Mouse (Mus musculus) spleen, adult 12 weeks (tissue): ENCODE measurements around the gene Plcl2.
"Not testable (repeated sequence)": the region's sequence is repeated elsewhere in the genome, so short reads cannot be mapped to it uniquely, and the experiment has no call there.

ENCODE experiments used
- DNase-seq: peaks from one replicate; pipeline ENCODE4 v3.0.0; 2022; ENCODE audit warnings: low spot score

Gene Plcl2

DNA sequence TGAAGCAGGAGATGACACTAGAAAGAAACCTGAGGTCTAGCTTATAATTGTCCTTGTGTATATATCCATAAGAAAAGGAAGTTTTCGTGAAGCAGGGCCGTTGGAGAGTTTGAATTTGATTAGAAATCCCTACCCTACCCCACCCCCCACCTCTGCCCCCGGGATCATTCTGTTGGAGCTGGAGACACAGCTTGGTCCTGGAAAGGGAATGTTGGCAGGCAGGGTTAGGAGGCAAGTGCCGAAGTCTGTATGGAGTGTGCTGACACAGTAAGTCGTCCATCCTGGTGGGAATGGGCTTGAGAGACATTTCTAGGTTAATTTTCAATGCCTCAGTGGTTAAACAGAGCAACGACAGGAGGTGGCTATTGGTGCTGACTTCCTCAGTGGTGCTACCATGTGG lies 8.4 kb upstream of the Plcl2 start:
- no peak for DNase-seq

DNA sequence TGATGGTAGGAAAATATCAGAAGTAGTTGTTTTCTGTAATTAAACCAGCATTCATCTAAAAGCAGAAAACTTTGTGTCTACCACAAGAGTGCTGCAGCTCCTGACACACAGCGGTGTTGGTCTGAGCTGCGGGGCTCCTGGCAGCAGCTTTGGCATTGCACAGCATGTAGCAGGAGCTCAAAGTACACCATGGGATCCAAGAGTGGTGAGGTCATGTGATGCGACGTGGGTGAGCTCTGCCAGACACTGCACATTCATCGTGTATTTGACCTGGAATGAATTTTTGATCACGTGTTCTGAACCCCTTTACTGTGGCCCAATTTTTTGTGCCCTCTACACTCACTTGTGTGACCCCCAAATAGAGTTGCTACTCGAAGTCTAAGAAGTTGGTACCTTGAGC lies 6.1 kb upstream of the Plcl2 start:
- no peak for DNase-seq

DNA sequence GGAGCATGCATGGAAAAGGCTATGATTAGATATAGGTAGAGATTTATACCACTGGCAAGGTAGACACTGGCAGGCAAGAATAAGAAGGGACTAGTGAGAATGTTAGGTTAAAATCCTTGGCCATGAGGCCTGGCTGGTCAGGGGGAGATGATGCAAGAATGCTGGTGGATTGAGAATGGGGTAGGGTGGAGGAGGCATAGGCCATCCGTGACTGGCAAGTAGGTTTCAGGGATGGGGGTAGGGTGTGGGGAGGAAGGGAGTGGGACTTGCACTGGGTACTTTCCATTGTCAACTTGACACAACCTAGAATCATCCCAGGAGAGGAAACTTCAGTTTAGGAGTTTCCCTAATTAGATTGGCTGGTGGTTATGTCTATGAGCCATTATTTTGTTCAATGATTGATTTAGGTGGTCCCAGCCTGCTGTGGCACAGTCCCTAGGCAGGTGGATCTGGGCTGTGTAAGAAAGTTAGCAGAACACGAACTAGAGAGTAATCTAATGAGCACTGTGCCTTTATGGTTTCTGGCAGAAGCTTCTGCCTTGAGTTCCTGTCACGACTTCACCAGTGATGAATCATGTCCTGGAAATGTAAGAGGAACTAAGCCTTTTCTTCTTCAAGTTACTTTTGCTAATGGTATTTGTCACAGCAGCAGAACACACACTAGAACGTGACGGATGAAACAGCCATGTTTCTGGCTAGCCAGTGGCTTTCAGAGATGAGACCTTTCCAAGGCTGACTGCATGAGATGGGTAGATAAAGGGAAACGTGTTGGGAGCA lies 4.9 kb upstream of the Plcl2 start:
- DNase-seq, result no peak

DNA sequence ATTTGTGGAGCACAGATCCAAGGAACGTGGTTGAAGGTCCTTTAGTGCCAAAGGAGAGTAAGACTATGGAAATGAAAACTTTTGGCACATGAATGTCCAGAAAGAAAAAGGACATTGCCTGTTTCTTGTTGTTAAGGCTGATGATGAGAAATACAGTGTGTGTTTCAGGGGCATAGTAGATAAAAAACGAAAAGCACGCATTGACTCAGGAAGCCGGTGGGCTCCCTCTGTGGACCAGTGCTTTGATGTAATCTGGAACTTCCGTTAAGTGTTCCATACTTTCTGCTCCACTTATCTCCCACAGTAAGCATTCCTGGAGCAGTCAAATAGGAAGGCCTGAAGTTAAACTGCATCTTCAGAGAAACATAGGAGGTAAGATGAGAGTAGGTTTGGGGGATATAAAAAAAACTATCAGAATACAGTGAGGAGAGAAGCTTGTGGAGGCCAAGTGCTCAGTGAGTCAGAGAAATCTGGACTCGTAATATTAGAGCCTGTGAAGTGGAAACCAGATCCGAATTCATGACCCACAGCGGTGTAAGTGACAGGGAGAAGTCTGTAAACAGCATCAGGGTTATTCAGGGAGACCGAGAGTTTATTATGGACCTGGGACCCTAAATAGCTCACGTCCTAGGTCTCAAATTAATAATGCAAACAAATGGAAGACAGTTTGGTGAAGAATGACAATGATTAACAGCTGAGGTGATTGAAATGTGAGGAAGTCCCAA lies 3.1 kb upstream of the Plcl2 start:
- no peak for DNase-seq

DNA sequence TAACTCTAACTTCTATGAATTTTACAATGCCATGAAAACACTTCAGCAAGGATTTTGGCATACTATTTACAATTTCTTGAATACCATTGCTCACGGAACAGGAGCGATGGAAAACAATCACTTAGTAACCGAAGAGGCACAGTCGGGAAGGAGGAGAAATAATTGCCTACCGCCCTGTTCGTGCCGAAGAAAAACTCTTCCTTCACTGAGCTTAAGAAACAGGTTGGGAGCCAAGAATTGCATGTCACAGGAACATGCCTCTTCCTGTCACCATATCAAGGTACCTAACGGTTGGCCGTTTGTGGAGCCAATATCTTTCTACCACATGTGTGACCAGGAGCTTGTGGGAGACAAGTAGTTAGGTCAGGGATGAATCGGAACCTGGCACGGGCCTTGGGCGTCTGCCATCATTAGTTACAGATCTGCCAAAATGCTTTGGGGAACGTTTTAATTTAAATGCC lies 2.3 kb upstream of the Plcl2 start:
- no peak for DNase-seq

DNA sequence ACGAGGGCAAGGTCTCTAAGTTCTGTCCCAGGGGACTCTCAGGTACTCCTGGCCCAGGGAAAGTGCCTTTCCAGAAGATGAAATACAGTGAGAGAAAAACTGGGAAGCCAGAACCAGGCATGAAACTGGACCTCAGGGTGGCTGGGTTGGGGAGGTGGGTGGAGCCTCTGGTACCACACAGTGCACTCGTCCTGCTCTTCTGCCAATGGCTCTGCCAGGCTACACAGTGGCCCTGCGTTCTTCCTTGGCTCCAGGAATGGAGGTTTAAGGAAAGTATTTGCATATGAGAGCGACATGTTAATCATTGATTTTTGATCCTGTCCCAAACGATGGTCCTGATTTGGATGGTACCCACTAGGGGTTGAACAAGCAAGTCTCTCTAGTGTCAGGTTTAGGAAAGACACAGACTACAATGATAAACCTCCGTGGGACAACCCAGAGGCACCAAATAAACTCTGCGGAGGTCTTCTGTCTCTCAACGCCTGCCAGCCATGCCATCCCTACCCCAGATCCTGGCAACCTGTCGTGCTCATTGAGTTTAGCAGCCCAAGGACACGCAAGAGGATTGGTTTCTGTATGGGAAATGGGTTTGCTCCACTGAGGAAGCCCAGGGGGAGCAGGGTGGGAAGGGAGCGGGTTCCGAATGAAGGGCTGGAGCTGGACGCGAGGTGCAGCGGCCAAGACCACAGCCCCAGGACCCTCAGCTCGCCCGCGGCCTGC lies 988 bp upstream of the Plcl2 start:
- no peak for DNase-seq

DNA sequence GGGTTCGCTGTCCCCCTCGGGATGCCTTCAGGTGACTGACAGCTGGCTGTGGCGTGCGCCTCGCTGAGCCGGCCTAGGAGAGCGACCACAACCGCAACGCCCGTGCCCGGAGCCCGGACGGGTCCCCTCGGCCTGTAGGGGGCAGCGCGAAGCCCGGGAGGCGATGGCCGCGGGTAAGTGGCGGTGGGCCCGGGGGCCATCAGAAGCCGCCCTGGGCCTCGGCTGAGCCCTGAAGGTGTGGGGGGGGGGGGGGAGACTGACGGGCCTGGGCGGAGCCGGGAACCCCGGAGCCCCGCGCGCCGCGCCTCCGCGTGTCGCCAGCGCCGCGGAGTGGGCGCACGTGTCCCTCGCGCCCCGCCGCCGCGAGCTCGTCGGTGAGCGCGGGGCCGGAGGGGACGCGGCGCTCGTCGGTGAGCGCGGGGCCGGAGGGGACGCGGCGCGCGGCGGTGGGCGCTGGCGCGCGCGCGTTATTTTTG lies 390 bp upstream of the Plcl2 start:
- DNase-seq, result peak; percentile 72

DNA sequence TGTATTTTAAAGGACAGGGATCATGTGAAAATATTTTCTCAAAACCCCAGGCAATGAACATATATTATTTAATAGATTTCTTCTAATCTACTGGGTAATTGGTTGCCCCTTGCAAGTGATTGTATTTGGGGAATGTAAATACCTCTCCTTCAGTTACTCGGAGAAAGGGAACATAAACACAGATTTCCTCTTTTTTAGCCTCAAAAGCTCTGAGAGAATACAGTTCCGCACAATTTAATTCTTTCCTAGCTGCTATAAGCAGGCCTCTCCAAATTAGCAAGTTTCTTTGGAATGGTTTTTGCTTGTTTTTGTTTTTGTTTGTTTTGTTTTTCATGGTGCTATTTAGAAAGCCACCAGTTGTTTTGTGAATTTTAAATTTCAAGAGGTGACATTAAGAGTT lies 1.1 kb downstream of the Plcl2 start:
- DNase-seq, result no peak

DNA sequence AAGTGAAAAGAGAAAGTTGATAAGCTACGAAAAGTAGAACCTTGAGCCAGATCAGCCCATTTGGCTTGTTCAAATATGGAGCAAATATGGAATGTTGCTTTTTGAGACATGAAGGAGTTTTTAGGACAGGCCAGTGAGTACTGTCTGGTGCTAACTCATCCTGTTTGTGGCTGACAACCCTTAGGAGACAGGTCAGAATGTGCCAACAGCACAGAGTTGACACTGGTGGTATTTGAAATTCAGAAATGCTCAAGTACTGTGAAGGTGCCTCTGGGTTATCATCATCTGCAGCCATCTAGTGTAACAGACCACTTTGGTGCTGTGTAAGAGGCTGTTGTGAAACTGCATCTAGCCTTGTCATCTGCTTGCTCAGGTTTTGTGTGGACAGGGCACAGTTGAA lies 1.5 kb downstream of the Plcl2 start:
- no peak for DNase-seq

DNA sequence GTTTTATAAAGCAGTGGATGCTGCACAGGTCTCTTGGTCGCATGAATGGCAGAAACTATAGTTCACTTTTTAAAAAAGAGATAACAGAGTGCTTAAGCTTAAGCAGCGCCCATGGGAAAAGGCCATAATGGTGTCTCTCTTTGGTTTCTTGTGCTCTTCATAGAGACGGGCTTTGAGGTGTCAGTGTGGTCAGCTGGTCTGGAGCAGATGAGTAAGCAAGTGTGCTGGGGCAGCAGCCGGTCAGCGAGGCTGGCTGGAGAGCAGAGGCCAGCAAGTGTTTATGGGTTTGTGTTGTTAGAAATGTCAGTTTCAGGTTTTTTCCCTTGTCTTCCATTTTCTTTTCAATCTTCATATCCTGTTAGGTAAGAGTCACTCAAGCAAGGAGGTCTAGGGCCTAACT lies 3.0 kb downstream of the Plcl2 start:
- no peak for DNase-seq

DNA sequence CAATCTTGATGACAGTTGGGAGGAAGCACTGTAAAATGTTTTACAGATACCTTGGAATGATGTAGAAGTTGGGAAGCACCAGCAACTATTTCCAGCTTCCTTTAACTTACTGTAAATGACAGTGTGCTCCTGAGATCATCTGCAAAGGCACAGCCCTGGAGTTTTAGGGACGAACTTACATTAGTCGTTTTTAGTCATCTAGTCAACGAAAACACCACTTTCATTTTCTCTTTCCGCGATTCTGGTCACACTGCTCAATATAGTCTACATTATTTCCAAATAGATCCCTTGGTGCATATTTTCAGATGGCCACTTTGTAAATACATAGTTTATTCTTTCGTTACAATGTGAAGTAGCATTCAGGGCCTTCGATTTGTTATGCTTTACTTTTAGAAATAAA lies 3.6 kb downstream of the Plcl2 start:
- no peak for DNase-seq

DNA sequence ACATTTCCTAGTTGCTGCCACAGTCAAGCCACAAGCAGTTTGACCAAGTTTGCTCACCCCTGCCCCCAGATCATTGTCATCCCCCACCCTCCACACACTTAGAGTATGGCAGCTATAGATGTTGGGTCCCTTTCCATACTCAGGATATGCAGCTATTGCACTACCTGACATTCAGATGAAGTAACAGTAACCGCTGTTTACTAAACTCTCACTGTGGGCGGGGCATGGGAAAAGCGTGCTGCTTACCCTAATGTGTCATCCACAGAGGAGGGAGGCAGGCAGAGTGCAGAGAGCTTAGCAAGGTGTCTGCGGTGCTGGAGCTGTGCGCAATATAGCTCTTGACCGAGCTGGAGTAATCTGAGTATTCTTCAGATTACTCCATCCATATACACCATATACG lies 4.2 kb downstream of the Plcl2 start:
- no peak for DNase-seq

DNA sequence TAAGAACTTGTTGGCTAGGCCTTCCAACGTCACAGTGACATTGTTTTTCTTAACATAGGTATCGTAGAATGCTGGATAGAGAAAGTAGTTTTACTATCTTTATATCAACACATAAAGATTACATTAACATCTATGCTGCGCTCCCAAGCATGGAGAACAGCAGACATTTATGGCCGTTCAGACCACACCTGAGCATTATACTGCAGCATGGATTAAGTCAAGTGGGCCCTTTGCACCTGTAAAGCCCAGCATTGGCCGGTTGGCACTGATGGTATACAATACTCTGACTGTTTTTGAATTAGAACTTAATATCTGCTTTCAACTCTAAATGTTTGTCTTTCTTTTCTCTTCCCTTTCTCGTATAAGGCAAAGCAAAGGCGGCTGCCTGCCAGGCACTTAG lies 4.8 kb downstream of the Plcl2 start:
- DNase-seq, result no peak

DNA sequence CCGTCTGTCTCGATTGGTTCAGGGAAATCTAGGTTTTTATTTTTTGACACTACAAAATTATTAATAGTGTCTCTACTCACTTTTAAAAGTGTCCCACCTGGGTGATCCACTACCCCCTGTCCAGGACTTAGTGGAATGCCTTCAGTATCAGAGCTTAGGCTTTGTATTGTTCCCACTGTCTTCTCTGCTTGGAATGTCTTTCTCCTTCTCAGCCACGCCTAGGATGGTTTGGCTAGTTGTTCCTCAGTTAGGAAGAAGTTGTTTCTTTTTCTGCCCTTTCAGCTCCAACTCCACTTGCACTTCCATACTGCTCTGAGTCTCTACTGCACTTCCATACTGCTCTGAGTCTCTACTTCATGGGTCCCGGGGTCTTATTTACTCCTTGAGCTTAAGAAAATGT lies 6.7 kb downstream of the Plcl2 start:
- DNase-seq, result no peak

DNA sequence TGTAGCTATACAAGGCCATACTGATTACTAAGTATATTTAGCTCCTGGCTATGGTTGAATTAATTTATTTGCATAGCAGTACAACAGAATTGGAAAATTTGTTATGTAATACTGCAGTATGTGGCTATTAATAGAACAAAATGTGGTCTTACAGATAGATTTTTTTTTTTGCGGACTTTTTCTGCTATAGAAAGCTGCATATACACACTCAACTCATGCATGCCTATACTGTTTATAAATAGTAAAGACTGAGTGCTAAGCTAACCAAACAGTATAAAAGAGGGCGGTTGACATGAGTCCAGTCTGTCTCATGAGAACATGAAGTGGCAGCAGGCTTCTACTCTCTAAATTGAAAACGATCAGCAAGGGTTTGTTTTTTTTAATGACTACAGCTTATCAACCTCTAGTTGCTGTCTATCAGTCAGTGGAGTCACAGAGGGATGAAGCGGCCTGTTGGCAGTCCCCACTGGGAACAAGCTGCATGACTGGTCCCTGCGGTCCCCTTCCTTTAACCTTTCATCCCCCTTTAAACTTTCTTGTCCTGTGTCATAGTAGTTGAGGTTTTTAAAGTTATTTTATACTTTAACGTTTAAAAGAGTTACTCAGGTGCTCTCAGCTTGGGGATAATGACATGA lies 8.7 kb downstream of the Plcl2 start:
- no peak for DNase-seq

DNA sequence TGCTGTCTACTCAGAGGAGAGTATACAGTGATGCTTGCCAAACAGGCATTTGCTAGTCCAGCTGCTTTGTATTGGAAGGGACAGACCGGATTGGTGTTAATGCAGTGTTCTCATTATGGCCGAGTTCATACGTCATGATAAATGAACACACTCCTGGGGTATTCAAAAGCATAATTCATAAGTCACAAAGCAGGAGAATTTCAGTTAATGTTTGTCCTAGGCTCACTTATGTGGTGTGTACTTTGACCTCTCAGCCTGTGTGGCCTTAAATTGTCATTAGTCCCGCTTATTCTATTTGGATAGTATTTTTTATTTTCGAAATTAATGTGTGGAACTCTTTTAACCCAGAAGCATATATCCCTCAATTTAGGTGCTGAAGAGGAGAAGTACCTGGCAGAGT lies 10.4 kb downstream of the Plcl2 start:
- DNase-seq, result no peak

DNA sequence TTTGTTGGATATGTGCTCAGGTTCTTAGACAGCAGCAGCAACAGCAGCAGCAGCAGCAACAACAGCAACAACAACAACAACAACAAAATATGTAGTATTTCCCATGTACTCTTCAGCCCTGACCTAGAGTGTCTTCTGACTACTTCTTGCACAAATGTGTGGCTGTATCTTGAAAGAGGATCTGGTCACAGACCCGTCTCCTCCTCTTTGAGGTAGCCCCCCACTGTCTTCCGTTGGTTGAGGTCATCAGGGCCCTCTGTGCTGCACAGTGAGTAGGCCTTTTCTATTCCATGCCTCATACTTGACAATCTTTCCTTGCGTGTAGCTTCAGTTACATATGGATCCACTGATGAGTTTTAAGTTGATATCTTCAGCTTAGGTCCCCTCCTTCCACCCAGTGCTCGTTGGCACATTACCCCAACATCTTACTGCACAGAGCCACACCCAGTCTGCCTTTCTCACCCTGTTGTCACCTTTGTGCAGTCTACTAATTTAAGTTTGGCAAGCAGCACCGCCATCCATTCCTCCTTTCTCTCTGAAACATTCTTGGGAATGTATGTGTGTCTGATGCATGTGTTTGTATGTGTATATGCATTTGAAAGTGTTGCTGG lies 13.4 kb downstream of the Plcl2 start:
- DNase-seq, result no peak

DNA sequence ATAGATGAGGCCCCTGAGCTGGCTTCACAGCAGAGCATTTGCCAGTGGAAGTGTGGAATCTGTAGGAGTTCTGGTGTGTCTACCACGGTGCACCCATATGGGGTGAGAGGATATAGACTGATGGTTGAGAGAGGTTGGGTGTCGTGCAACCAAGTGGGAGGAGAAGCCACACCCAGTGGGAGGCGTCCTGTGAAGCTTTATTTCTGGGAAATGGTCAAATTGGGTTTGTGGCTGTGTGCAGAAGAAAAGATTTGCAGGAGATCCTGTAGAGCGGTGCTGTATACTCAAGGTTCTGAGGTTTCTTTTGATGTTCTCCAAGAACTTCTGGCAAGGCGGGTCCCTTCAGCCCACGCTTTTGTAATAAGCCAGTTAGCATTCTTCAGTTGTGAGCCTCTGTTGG lies 15.8 kb downstream of the Plcl2 start:
- DNase-seq, result no peak

DNA sequence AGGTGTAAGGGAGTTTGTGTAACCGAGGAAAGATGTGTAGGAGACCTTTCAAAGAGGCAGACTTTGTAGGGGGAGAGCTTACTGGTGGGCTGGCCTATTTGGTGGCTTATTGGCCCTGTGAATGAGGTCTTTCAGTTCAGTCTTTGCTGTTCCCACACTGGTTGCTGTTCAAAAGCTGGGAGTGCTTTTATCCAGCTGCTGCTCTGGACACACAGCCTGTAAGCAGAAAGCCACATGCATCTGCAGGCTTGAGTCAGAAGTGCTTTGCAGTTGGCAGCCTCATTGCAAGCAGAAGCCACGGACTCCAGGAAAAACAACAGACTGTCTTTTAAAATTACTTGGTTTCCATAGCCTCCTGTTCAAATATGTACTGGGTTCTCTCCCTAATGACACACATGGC lies 16.6 kb downstream of the Plcl2 start:
- no peak for DNase-seq

DNA sequence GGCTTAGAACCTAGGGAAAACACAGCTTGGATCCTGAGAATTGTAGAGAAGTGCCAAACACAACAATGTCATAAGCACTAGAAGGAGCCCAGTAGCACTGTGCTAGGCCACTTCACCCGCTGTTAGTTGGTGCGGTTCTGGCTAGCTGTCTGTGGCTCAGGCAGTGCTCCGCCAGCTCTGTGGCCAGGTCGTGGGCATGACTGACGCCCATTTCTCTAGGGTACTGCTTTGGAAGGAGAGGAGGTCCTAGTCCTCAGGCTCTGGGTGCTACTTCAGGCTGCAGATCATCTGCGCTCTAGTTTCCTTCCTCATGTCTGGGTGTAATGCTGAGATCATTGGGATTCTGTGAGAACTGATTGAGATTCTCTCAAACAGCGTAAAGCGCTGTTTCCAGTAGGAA lies 20.9 kb downstream of the Plcl2 start:
- DNase-seq, result no peak

DNA sequence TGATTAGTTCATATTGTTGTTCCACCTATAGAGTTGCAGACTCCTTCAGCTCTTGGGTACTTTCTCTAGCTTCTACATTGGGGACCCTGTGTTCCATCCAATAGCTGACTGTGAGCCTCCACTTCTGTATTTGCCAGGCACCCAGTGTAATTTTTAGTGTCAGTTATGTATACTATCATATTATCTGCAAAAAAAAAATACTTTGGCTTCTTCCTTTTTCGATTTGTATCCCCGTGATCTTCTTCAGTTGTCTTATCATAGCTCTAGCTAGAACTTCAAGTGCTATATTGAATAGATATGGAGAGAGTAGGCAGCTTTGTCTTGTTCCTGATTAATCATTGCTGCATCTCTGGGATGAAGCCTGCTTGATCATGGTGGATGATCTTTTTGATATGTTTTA lies 25.7 kb downstream of the Plcl2 start:
- DNase-seq, result not testable (repeated sequence)
